In genomic region chr9:104063244-104063961, GRCm38 (mm10) we compare ENCODE assay signal across 8 mouse cellular contexts. TPM values are rescaled to one million over a fixed set of nuclear protein-coding genes. Genes with fewer than 3 reads are reported as not detected.
DNase-seq lines count a peak whose midpoint lies in the region; ATAC-seq and TF ChIP-seq lines count a peak whose summit lies in the region.

Gene Acad11 (plus strand): TSS chr9:104063377.

- peaks cover 26% of the 10 kb centered on the region for H3K4me1 ChIP-seq in erythroblast, embryonic 14.5 days (ENCODE audit: control insufficient read depth)
- H3K4me1 ChIP-seq in heart, embryonic 12.5 days (replicated peaks): peaks cover 17% of the 10 kb centered on the region
- H3K4me1 ChIP-seq in kidney, postnatal 0 days (replicated peaks; ENCODE audit: insufficient read depth, low read length): peaks cover 7% of the 10 kb centered on the region; the same call in 1 of the 2 replicates
- H3K4me1 ChIP-seq in liver, embryonic 11.5 days (replicated peaks; ENCODE audit: control insufficient read depth, insufficient read depth, low read length): peaks cover 9% of the 10 kb centered on the region
- H3K4me1 ChIP-seq in stomach, embryonic 14.5 days (ENCODE audit: control insufficient read depth, insufficient read depth, low read length): peaks cover 14% of the 10 kb centered on the region

- peak within 1 kb of the TSS; percentile 58; the same call in 1 of the 2 replicates for H3K27ac ChIP-seq in heart, embryonic 12.5 days (ENCODE audit: poor library complexity, severe bottlenecking)
- peak within 1 kb of the TSS; percentile 78 for H3K27ac ChIP-seq in kidney, postnatal 0 days
- H3K27ac ChIP-seq in liver, embryonic 11.5 days (ENCODE audit: low read depth, low read length): no peak within 1 kb of the TSS; the same call in 1 of the 2 replicates
- H3K27ac ChIP-seq in stomach, embryonic 14.5 days (ENCODE audit: low read length): peak within 1 kb of the TSS; percentile 66

- peak within 1 kb of the TSS; percentile 94 for H3K9ac ChIP-seq in heart, embryonic 12.5 days
- H3K9ac ChIP-seq in kidney, postnatal 0 days (ENCODE audit: low read depth, low read length): peak within 1 kb of the TSS; percentile 81
- H3K9ac ChIP-seq in liver, embryonic 11.5 days (ENCODE audit: low read depth, low read length): peak within 1 kb of the TSS; percentile 77
- H3K9ac ChIP-seq in stomach, embryonic 14.5 days (replicated peaks; ENCODE audit: low read depth, low read length): peak within 1 kb of the TSS; percentile 66

- peak; percentile 93 for ATAC-seq in heart, embryonic 12.5 days (ENCODE audit: insufficient number of reproducible peaks, low FRiP score)
- ATAC-seq in kidney, postnatal 0 days (replicated peaks; ENCODE audit: low FRiP score, low read depth): peak; percentile 96
- ATAC-seq in liver, embryonic 11.5 days (replicated peaks; ENCODE audit: low FRiP score): peak; percentile 96
- ATAC-seq in stomach, embryonic 14.5 days (ENCODE audit: insufficient number of reproducible peaks, insufficient read depth, low FRiP score, low read depth): peak; percentile 94

- peak within 1 kb of the TSS; percentile 96 for H3K4me2 ChIP-seq in heart, embryonic 12.5 days
- H3K4me2 ChIP-seq in kidney, postnatal 0 days (ENCODE audit: low read length): peak within 1 kb of the TSS; percentile 94
- peak within 1 kb of the TSS; percentile 89 for H3K4me2 ChIP-seq in liver, embryonic 11.5 days
- H3K4me2 ChIP-seq in stomach, embryonic 14.5 days (replicated peaks; ENCODE audit: low read depth, low read length): peak within 1 kb of the TSS; percentile 71

- TF ChIP-seq POLR2A in brain, embryonic 14.5 days (IDR thresholded peaks at IDR 0.05; ENCODE audit: borderline replicate concordance, extremely low read depth, insufficient read depth, insufficient read length, poor library complexity, severe bottlenecking): no peak

- H3ac ChIP-seq in C2C12 (ENCODE audit: control insufficient read depth, insufficient read length, low read depth): peak within 1 kb of the TSS; percentile 97

- no peak for TF ChIP-seq CTCF in C2C12 (IDR thresholded peaks at IDR 0.05; ENCODE audit: control insufficient read depth, insufficient read depth, insufficient read length)
- TF ChIP-seq CTCF in brain, embryonic 14.5 days (IDR thresholded peaks at IDR 0.05; ENCODE audit: borderline replicate concordance, extremely low read depth, insufficient read depth, insufficient read length): no peak
- TF ChIP-seq CTCF in kidney, postnatal 0 days (IDR thresholded peaks at IDR 0.05; ENCODE audit: low read depth): no peak

- peak within 1 kb of the TSS; percentile 92 for H3K4me3 ChIP-seq in C2C12 (ENCODE audit: insufficient read depth, poor library complexity, severe bottlenecking)
- peak within 1 kb of the TSS; percentile 90 for H3K4me3 ChIP-seq in erythroblast, embryonic 14.5 days (replicated peaks)
- H3K4me3 ChIP-seq in heart, embryonic 12.5 days: peak within 1 kb of the TSS; percentile 100
- peak within 1 kb of the TSS; percentile 95 for H3K4me3 ChIP-seq in kidney, postnatal 0 days (replicated peaks; ENCODE audit: low read depth, low read length)
- peak within 1 kb of the TSS; percentile 88 for H3K4me3 ChIP-seq in liver, embryonic 11.5 days (ENCODE audit: low read depth, low read length)
- peak within 1 kb of the TSS; percentile 98 for H3K4me3 ChIP-seq in stomach, embryonic 14.5 days (ENCODE audit: low read depth, low read length)

- peak; percentile 96 for DNase-seq in brain, embryonic 14.5 days (ENCODE audit: low read depth)
- peak; percentile 94 for DNase-seq in kidney, postnatal 0 days (ENCODE audit: low spot score)
- DNase-seq in liver, embryonic 11.5 days (ENCODE audit: low spot score): peak; percentile 82
- DNase-seq in naive thymus-derived CD4-positive, alpha-beta T cell, adult 2 months (ENCODE audit: low read depth): peak; percentile 95

- H3K79me2 ChIP-seq in C2C12 (ENCODE audit: control insufficient read depth, insufficient read depth): peaks cover 28% of the 10 kb centered on the region

- no peaks in the 10 kb centered on the region for H3K9me3 ChIP-seq in erythroblast, embryonic 14.5 days (ENCODE audit: control insufficient read depth, low read length)
- no peaks in the 10 kb centered on the region for H3K9me3 ChIP-seq in heart, embryonic 12.5 days (replicated peaks)
- H3K9me3 ChIP-seq in kidney, postnatal 0 days (replicated peaks; ENCODE audit: low read length): no peaks in the 10 kb centered on the region
- H3K9me3 ChIP-seq in liver, embryonic 11.5 days (ENCODE audit: control insufficient read depth, low read length): no peaks in the 10 kb centered on the region
- no peaks in the 10 kb centered on the region for H3K9me3 ChIP-seq in stomach, embryonic 14.5 days (ENCODE audit: control insufficient read depth, low read depth, low read length)

- no peaks in the 10 kb centered on the region for H3K27me3 ChIP-seq in C2C12 (ENCODE audit: control insufficient read depth, insufficient read depth, insufficient read length)
- H3K27me3 ChIP-seq in erythroblast, embryonic 14.5 days (ENCODE audit: control insufficient read depth): no peaks in the 10 kb centered on the region
- H3K27me3 ChIP-seq in heart, embryonic 12.5 days (replicated peaks): no peaks in the 10 kb centered on the region
- no peaks in the 10 kb centered on the region for H3K27me3 ChIP-seq in kidney, postnatal 0 days (ENCODE audit: insufficient read depth, low read length)
- no peaks in the 10 kb centered on the region for H3K27me3 ChIP-seq in liver, embryonic 11.5 days (replicated peaks; ENCODE audit: control insufficient read depth, insufficient read depth, low read length)
- no peaks in the 10 kb centered on the region for H3K27me3 ChIP-seq in stomach, embryonic 14.5 days (ENCODE audit: control insufficient read depth, insufficient read depth, low read length)

- under 1% methylated on average over 28 of the region's 30 CpGs for WGBS in heart, embryonic 12.5 days
- WGBS in kidney, postnatal 0 days: 0% methylated on average over 29 of the region's 30 CpGs
- under 1% methylated on average over 25 of the region's 30 CpGs for whole genome bisulfite sequencing in liver, embryonic 11.5 days
- WGBS in stomach, embryonic 14.5 days: 1% methylated on average over 27 of the region's 30 CpGs

- H3K36me3 ChIP-seq in C2C12 (ENCODE audit: control insufficient read depth, insufficient read depth): peaks cover under 1% of the 10 kb centered on the region
- peaks cover 11% of the 10 kb centered on the region for H3K36me3 ChIP-seq in erythroblast, embryonic 14.5 days (ENCODE audit: control insufficient read depth)
- peaks cover 16% of the 10 kb centered on the region for H3K36me3 ChIP-seq in heart, embryonic 12.5 days
- H3K36me3 ChIP-seq in kidney, postnatal 0 days (ENCODE audit: insufficient read depth, low read length): peaks cover 6% of the 10 kb centered on the region; the same call in 1 of the 2 replicates
- peaks cover 5% of the 10 kb centered on the region; the same call in 1 of the 2 replicates for H3K36me3 ChIP-seq in liver, embryonic 11.5 days (ENCODE audit: control insufficient read depth, insufficient read depth, low read length)
- H3K36me3 ChIP-seq in stomach, embryonic 14.5 days (ENCODE audit: control insufficient read depth, insufficient read depth, low read length): peaks cover 10% of the 10 kb centered on the region; the same call in 1 of the 2 replicates

- peaks cover 13% of the 10 kb centered on the region for H3K79me3 ChIP-seq in C2C12 (ENCODE audit: low read depth)

TF ChIP-seq in C2C12, 6 proteins besides CTCF, POLR2A, EP300 and RAD21:
- TF ChIP-seq USF1 (IDR thresholded peaks at IDR 0.05; ENCODE audit: low read depth) (no peak), FOSL1 (IDR thresholded peaks at IDR 0.05; ENCODE audit: insufficient read depth, low read length, poor library complexity, severe bottlenecking) (no peak), MAX (IDR thresholded peaks at IDR 0.05) (no peak), MYOG (IDR thresholded peaks at IDR 0.05; ENCODE audit: control insufficient read depth, extremely low read depth, insufficient read length) (no peak), CEBPB (IDR thresholded peaks at IDR 0.05; ENCODE audit: low read depth) (no peak), MYOD1 (IDR thresholded peaks at IDR 0.05; ENCODE audit: control insufficient read depth, insufficient read length, low read depth) (no peak)

RNA-seq across cellular contexts. Expression of gene Acad11, which starts in this region (rescaled TPM):
- 3.0 TPM for polyA plus RNA-seq in C2C12 (2012; fragmentation: generic; extraction: Trizol)
- 8.1 and 8.6 TPM in 2 replicates for polyA plus RNA-seq in brain, embryonic 14.5 days (2012; rRNA removed)
- polyA plus RNA-seq in erythroblast, embryonic 14.5 days (2012): 0.16 TPM in 1 of 2 replicates, not detected in the other
- 10.1 and 10.4 TPM in 2 replicates for polyA plus RNA-seq in heart, embryonic 12.5 days (2016; fragmentation: Nextera tagmentation; extraction: Ambion mirVana)
- 17.6 and 22.2 TPM in 2 replicates for polyA plus RNA-seq in kidney, postnatal 0 days (2015; fragmentation: Nextera tagmentation; extraction: Ambion mirVana)
- polyA plus RNA-seq in liver, embryonic 11.5 days (2014; fragmentation: Nextera tagmentation; extraction: Ambion mirVana): 12.9 and 14.0 TPM in 2 replicates
- 7.4 and 7.9 TPM in 2 replicates for polyA plus RNA-seq in stomach, embryonic 14.5 days (2014; fragmentation: Nextera tagmentation; extraction: Ambion mirVana)
